Mouse (Mus musculus) MEL (cell line): ENCODE results near the gene Bcar1. TPM values are rescaled to one million over a fixed set of nuclear protein-coding genes. Genes with fewer than 3 reads are reported as not detected.

Experiments used
- DNase-seq: peaks from one replicate; pipeline ENCODE4 v3.0.0; 2011; ENCODE audit warnings: low read depth, low spot score
- H3K27ac ChIP-seq: 2 replicates; pipeline ENCODE4 v1.5.1; 2012; ENCODE audit warnings: low read depth, mild to moderate bottlenecking, control low read depth, low read length, moderate library complexity; ENCODE audit not compliant: control insufficient read depth
- H3K27me3 ChIP-seq, 2 experiments: fragments of 150-350 bp in 1 of 2; sonication (generic) in 1 of 2; 2 replicates each; pipeline ENCODE4 v1.6.1; 2012; ENCODE audit warnings: low read length in 2 of 2, mild to moderate bottlenecking in 2 of 2, improper control_type of control experiment in 1 of 2, moderate library complexity in 1 of 2; ENCODE audit not compliant: insufficient read depth in 2 of 2, control insufficient read depth in 1 of 2
- H3K36me3 ChIP-seq, 2 experiments: 2 replicates each; pipeline ENCODE4 v1.6.1; 2012 to 2014; ENCODE audit warnings: low read length in 2 of 2, improper control_type of control experiment in 1 of 2, inconsistent platforms in 1 of 2, mild to moderate bottlenecking in 1 of 2; ENCODE audit not compliant: insufficient read depth in 2 of 2, control insufficient read depth in 1 of 2
- H3K4me1 ChIP-seq, 2 experiments: fragments of 150-350 bp in 1 of 2; sonication (generic) in 1 of 2; 2 replicates each; pipeline ENCODE4 v1.6.1; 2012; ENCODE audit warnings: low read length in 2 of 2, improper control_type of control experiment in 1 of 2, mild to moderate bottlenecking in 1 of 2; ENCODE audit not compliant: insufficient read depth in 2 of 2, control insufficient read depth in 1 of 2
- H3K4me3 ChIP-seq, 2 experiments: fragments of 150-350 bp in 1 of 2; sonication (generic) in 1 of 2; 2 replicates each; pipeline ENCODE4 v1.5.1; 2012; ENCODE audit warnings: low read depth in 2 of 2, low read length in 2 of 2, mild to moderate bottlenecking in 2 of 2, moderate library complexity in 2 of 2, control low read depth in 1 of 2, improper control_type of control experiment in 1 of 2; ENCODE audit not compliant: control insufficient read depth in 1 of 2, insufficient read depth in 1 of 2
- H3K79me2 ChIP-seq: 2 replicates; pipeline ENCODE4 v1.6.1; 2012; ENCODE audit warnings: mild to moderate bottlenecking, low read length, moderate library complexity; ENCODE audit not compliant: control insufficient read depth, poor library complexity, insufficient read depth
- H3K9ac ChIP-seq: 2 replicates; pipeline ENCODE4 v1.6.1; 2012; ENCODE audit warnings: low read depth, mild to moderate bottlenecking, control low read depth, low read length, moderate library complexity; ENCODE audit not compliant: control insufficient read depth, poor library complexity, severe bottlenecking
- H3K9me3 ChIP-seq: fragments of 150-350 bp; sonication (generic); replicated peaks from 2 replicates; pipeline ENCODE4 v1.6.1; 2012; ENCODE audit warnings: mild to moderate bottlenecking, low read length, improper control_type of control experiment, moderate library complexity; ENCODE audit not compliant: insufficient read depth
- ELF1 ChIP-seq: IDR thresholded peaks from 2 replicates; pipeline ENCODE4 v1.6.1; 2014; ENCODE audit warnings: low read depth, mild to moderate bottlenecking, inconsistent platforms, low read length, improper control_type of control experiment, moderate library complexity
- EP300 ChIP-seq, 2 experiments: IDR thresholded peaks; 2 replicates each; pipeline ENCODE4 v1.6.1; 2011; ENCODE audit warnings: improper control_type of control experiment in 2 of 2, low read length in 2 of 2, low read depth in 1 of 2, mild to moderate bottlenecking in 1 of 2
- GABPA ChIP-seq: IDR thresholded peaks from 2 replicates; pipeline ENCODE4 v1.6.1; 2012; ENCODE audit warnings: low read depth, mild to moderate bottlenecking, inconsistent platforms, low read length, improper control_type of control experiment, moderate library complexity
- GATA1 ChIP-seq: IDR thresholded peaks from 2 replicates; pipeline ENCODE4 v1.6.1; 2011; ENCODE audit warnings: low read depth, low read length, improper control_type of control experiment
- KAT2A ChIP-seq: conservative IDR thresholded peaks from 2 replicates; pipeline ENCODE4 v1.6.1; 2012; ENCODE audit warnings: low read depth, low read length, improper control_type of control experiment, inconsistent platforms
- MAX ChIP-seq: IDR thresholded peaks from 2 replicates; pipeline ENCODE4 v1.6.1; 2011; ENCODE audit warnings: low read length, improper control_type of control experiment
- MAZ ChIP-seq: IDR thresholded peaks from 2 replicates; pipeline ENCODE4 v1.6.1; 2012; ENCODE audit warnings: low read depth, mild to moderate bottlenecking, inconsistent platforms, low read length, improper control_type of control experiment
- MEF2A ChIP-seq: IDR thresholded peaks from 2 replicates; pipeline ENCODE4 v1.6.1; 2014; ENCODE audit warnings: low read depth, mild to moderate bottlenecking, inconsistent platforms, low read length, improper control_type of control experiment; ENCODE audit not compliant: poor library complexity, insufficient replicate concordance, severe bottlenecking; ENCODE audit errors: extremely low read depth
- MXI1 ChIP-seq: IDR thresholded peaks from 2 replicates; pipeline ENCODE4 v1.6.1; 2011; ENCODE audit warnings: mild to moderate bottlenecking, low read depth, low read length, improper control_type of control experiment
- MYB ChIP-seq: IDR thresholded peaks from 2 replicates; pipeline ENCODE4 v1.6.1; 2011; ENCODE audit warnings: mild to moderate bottlenecking, low read depth, low read length, improper control_type of control experiment
- MYC ChIP-seq: IDR thresholded peaks from 2 replicates; pipeline ENCODE4 v1.6.1; 2011; ENCODE audit warnings: low read depth, mild to moderate bottlenecking, low read length, improper control_type of control experiment, moderate library complexity
- NELFE ChIP-seq: IDR thresholded peaks from 2 replicates; pipeline ENCODE4 v1.6.1; 2011; ENCODE audit warnings: low read depth, low read length, improper control_type of control experiment
- NRF1 ChIP-seq: IDR thresholded peaks from 2 replicates; pipeline ENCODE4 v1.6.1; 2014; ENCODE audit warnings: low read depth, mild to moderate bottlenecking, inconsistent platforms, low read length, improper control_type of control experiment, moderate library complexity; ENCODE audit not compliant: poor library complexity, insufficient read depth, severe bottlenecking
- POLR2A ChIP-seq, 2 experiments: IDR thresholded peaks; 2 replicates each; pipeline ENCODE4 v1.6.1; 2011 to 2012; ENCODE audit warnings: low read length in 2 of 2, mild to moderate bottlenecking in 2 of 2, control low read depth in 1 of 2, improper control_type of control experiment in 1 of 2, low read depth in 1 of 2, moderate library complexity in 1 of 2; ENCODE audit not compliant: control insufficient read depth in 1 of 2, insufficient read depth in 1 of 2, poor library complexity in 1 of 2
- RAD21 ChIP-seq: IDR thresholded peaks from 2 replicates; pipeline ENCODE4 v1.6.1; 2011; ENCODE audit warnings: mild to moderate bottlenecking, low read depth, low read length, improper control_type of control experiment
- RCOR1 ChIP-seq: IDR thresholded peaks from 2 replicates; pipeline ENCODE4 v1.6.1; 2012; ENCODE audit warnings: low read depth, mild to moderate bottlenecking, inconsistent platforms, low read length, improper control_type of control experiment
- SIN3A ChIP-seq: IDR thresholded peaks from 2 replicates; pipeline ENCODE4 v1.6.1; 2012; ENCODE audit warnings: low read length, improper control_type of control experiment, inconsistent platforms
- SMC3 ChIP-seq: IDR thresholded peaks from 2 replicates; pipeline ENCODE4 v1.6.1; 2011; ENCODE audit warnings: low read depth, low read length, improper control_type of control experiment
- TAL1 ChIP-seq: IDR thresholded peaks from 2 replicates; pipeline ENCODE4 v1.6.1; 2012; ENCODE audit warnings: mild to moderate bottlenecking, inconsistent platforms, low read length, moderate library complexity, mixed read lengths
- USF2 ChIP-seq, 2 experiments: IDR thresholded peaks; 2 replicates each; pipeline ENCODE4 v1.6.1; 2011 to 2012; ENCODE audit warnings: improper control_type of control experiment in 2 of 2, low read length in 2 of 2, borderline replicate concordance in 1 of 2, inconsistent platforms in 1 of 2, low read depth in 1 of 2, mild to moderate bottlenecking in 1 of 2; ENCODE audit not compliant: insufficient read depth in 1 of 2
- ZKSCAN1 ChIP-seq: IDR thresholded peaks from 2 replicates; pipeline ENCODE4 v1.6.1; 2012; ENCODE audit warnings: low read depth, mild to moderate bottlenecking, inconsistent platforms, low read length, improper control_type of control experiment, moderate library complexity
- ZMIZ1 ChIP-seq: IDR thresholded peaks from 2 replicates; pipeline ENCODE4 v1.6.1; 2012; ENCODE audit warnings: low read depth, mild to moderate bottlenecking, inconsistent platforms, low read length, improper control_type of control experiment, moderate library complexity
- polyA plus RNA-seq, 2 experiments: library from polyadenylated mRNA; stranded (reverse) in 1 of 2; unstranded in 1 of 2; fragments of >175 nt in 1 of 2; fragments of >200 nt in 1 of 2; gene quantifications; 2 replicates each; pipeline versions ENCODE4 v1.2.1 to v1.2.4; 2012; ENCODE audit warnings: low replicate concordance in 2 of 2, low read depth in 1 of 2; ENCODE audit not compliant: insufficient read length in 2 of 2, insufficient read depth in 1 of 2, missing spikeins in 1 of 2
- total RNA-seq: library from RNA; depleted of rRNA; stranded (reverse); fragments of 300-350 nt; gene quantifications from 2 replicates; pipeline ENCODE4 v1.2.3, GENCODE M21; 2012

Bcar1 gene
- total and polyA plus RNA-seq, 3 experiments: 6.5 to 17.4 TPM; not detected in 1

- DNase-seq: no peak
- no peak overlapping the region for H3K4me3 ChIP-seq
- peaks cover 2 to 4% of the 10 kb centered on the region in 2 experiments; a peak in 1 of 4 replicates for H3K4me1 ChIP-seq
- no peaks in the 10 kb centered on the region for H3K79me2 ChIP-seq
- TF ChIP-seq SMC3 (no peak), MEF2A (no peak), NRF1 (no peak), ELF1 (no peak), MXI1 (no peak), MYB (no peak), KAT2A (no peak), MYC (no peak), SIN3A (no peak), MAX (no peak), ZKSCAN1 (no peak)
- no peak overlapping the region for H3K27ac ChIP-seq
- no peaks in the 10 kb centered on the region for H3K27me3 ChIP-seq
- no peak overlapping the region for H3K9ac ChIP-seq
- no peaks in the 10 kb centered on the region for H3K36me3 ChIP-seq
- H3K9me3 ChIP-seq: no peaks in the 10 kb centered on the region
Measured at GRCm38 (mm10) chr8:111735791-111736190, 7.8 kb downstream of the Bcar1 start.

- Histone ChIP-seq H3K4me1 (peaks cover 2 to 4% of the 10 kb centered on the region in 2 experiments; a peak in 1 of 4 replicates), H3K27me3 (no peaks in the 10 kb centered on the region), H3K9ac (no peak overlapping the region), H3K36me3 (no peaks in the 10 kb centered on the region), H3K9me3 (no peaks in the 10 kb centered on the region), H3K27ac (no peak overlapping the region), H3K79me2 (no peaks in the 10 kb centered on the region), H3K4me3 (no peak overlapping the region)
- DNase-seq: no peak
- no peak for TF ChIP-seq RAD21
- TF ChIP-seq MXI1: no peak
- TF ChIP-seq GATA1: no peak
- no peak for TF ChIP-seq MAZ
- TF ChIP-seq MYC: no peak
- TF ChIP-seq GABPA: no peak
- TF ChIP-seq KAT2A: no peak
- TF ChIP-seq MEF2A: no peak
- no peak for TF ChIP-seq USF2 (IDR thresholded peaks at IDR 0.05; ENCODE audit: borderline replicate concordance in 1 of 2, insufficient read depth in 1 of 2, low read depth in 1 of 2, low read length in 2 of 2)
- no peak for TF ChIP-seq MYB
- no peak for TF ChIP-seq MAX
- TF ChIP-seq NRF1: no peak
- TF ChIP-seq TAL1: no peak
- TF ChIP-seq RCOR1: no peak
- no peak for TF ChIP-seq NELFE
- TF ChIP-seq ZMIZ1: no peak
- TF ChIP-seq EP300 (IDR thresholded peaks at IDR 0.05; ENCODE audit: low read depth in 1 of 2, low read length in 2 of 2): no peak
- TF ChIP-seq SMC3: no peak
- TF ChIP-seq POLR2A (IDR thresholded peaks at IDR 0.05; ENCODE audit: control insufficient read depth in 1 of 2, insufficient read depth in 1 of 2, low read depth in 1 of 2, low read length in 2 of 2, poor library complexity in 1 of 2): no peak
Measured at GRCm38 (mm10) chr8:111735335-111735761, 8.3 kb downstream of the Bcar1 start.
